ENCODE assay signal across 16 mouse cellular contexts in genomic region chr14:55596036-55596690, GRCm38 (mm10). TPM values are rescaled to one million over a fixed set of nuclear protein-coding genes. Genes with fewer than 3 reads are reported as not detected.
A peak's percentile ranks its signal among the peaks of the same experiment; 100 is the strongest.
DNase-seq lines count a peak whose midpoint lies in the region; ATAC-seq and TF ChIP-seq lines count a peak whose summit lies in the region.
"Had no signal": no experiment of that assay in that cellular context is flagged by ENCODE, and none has a peak within 500 bp of the region (broad histone marks: within the 10 kb centered on the region; RNA-seq: fewer than 3 reads in every experiment).

No protein-coding gene starts in this region.

- no peaks in the 10 kb centered on the region for H3K9me3 ChIP-seq in embryonic facial prominence, embryonic 12.5 days
- no peaks in the 10 kb centered on the region for H3K9me3 ChIP-seq in embryonic facial prominence, embryonic 10.5 days
- H3K9me3 ChIP-seq in kidney, postnatal 0 days (replicated peaks; ENCODE audit: low read length) = no peaks in the 10 kb centered on the region
- H3K9me3 ChIP-seq in kidney, embryonic 14.5 days (ENCODE audit: control insufficient read depth, low read length) = no peaks in the 10 kb centered on the region
- no peaks in the 10 kb centered on the region for H3K9me3 ChIP-seq in lung, embryonic 14.5 days (ENCODE audit: low read depth, low read length)
- H3K9me3 ChIP-seq: forebrain, embryonic 15.5 days; hindbrain, embryonic 10.5 days; liver, embryonic 15.5 days had no signal

- 0 out of 2 replicates have a peak overlapping the region, but pooled peaks have one; percentile 24 for H3K9ac ChIP-seq in embryonic facial prominence, embryonic 12.5 days
- no peak overlapping the region for H3K9ac ChIP-seq in kidney, postnatal 0 days (ENCODE audit: low read depth, low read length)
- no peak overlapping the region for H3K9ac ChIP-seq in kidney, embryonic 14.5 days (ENCODE audit: low read depth, low read length)
- H3K9ac ChIP-seq in lung, embryonic 14.5 days = no peak overlapping the region
- H3K9ac ChIP-seq: forebrain, embryonic 15.5 days; liver, embryonic 15.5 days had no signal

- TF ChIP-seq POLR2A in brain, embryonic 14.5 days (IDR thresholded peaks at IDR 0.05; ENCODE audit: borderline replicate concordance, extremely low read depth, insufficient read depth, insufficient read length, poor library complexity, severe bottlenecking) = no peak

- no peak for DNase-seq in embryonic facial prominence, embryonic 10.5 days (ENCODE audit: low spot score)
- peak; percentile 30 for DNase-seq in kidney, postnatal 0 days (ENCODE audit: low spot score)
- peak; percentile 27 for DNase-seq in lung, embryonic 14.5 days
- DNase-seq in lung, postnatal 14 days = no peak
- peak; percentile 41 for DNase-seq in brain, embryonic 14.5 days (ENCODE audit: low read depth)
- DNase-seq: adrenal gland, postnatal 36 days; B cell, adult 2 months; gastrocnemius, adult 2 months; thymus, adult 2 months had no signal

- no peak for ATAC-seq in embryonic facial prominence, embryonic 12.5 days (ENCODE audit: insufficient number of reproducible peaks, insufficient read depth, low FRiP score, low TSS enrichment)
- no peak for ATAC-seq in kidney, postnatal 0 days (replicated peaks; ENCODE audit: low FRiP score, low read depth)
- ATAC-seq in kidney, embryonic 14.5 days (ENCODE audit: low FRiP score, low TSS enrichment) = no peak
- no peak for ATAC-seq in lung, embryonic 14.5 days (ENCODE audit: insufficient read depth)
- ATAC-seq in granulocyte monocyte progenitor cell, adult 5-6 weeks (replicated peaks; ENCODE audit: poor library complexity, severe bottlenecking) = no peak
- ATAC-seq: forebrain, embryonic 15.5 days; Patski had no signal

- H3K4me3 ChIP-seq in embryonic facial prominence, embryonic 12.5 days = no peak overlapping the region
- no peak overlapping the region for H3K4me3 ChIP-seq in embryonic facial prominence, embryonic 10.5 days
- H3K4me3 ChIP-seq in kidney, postnatal 0 days (replicated peaks; ENCODE audit: low read depth, low read length) = no peak overlapping the region
- no peak overlapping the region for H3K4me3 ChIP-seq in kidney, embryonic 14.5 days (ENCODE audit: low read length)
- H3K4me3 ChIP-seq in lung, embryonic 14.5 days (ENCODE audit: low read depth, low read length) = no peak overlapping the region
- H3K4me3 ChIP-seq: forebrain, embryonic 15.5 days; gastrocnemius, adult 2 months; hindbrain, embryonic 10.5 days; liver, embryonic 15.5 days had no signal

- no peak for TF ChIP-seq CTCF in kidney, postnatal 0 days (IDR thresholded peaks at IDR 0.05; ENCODE audit: low read depth)
- TF ChIP-seq CTCF in lung, embryonic 14.5 days (IDR thresholded peaks at IDR 0.05; ENCODE audit: low read depth) = no peak
- TF ChIP-seq CTCF in brain, embryonic 14.5 days (IDR thresholded peaks at IDR 0.05; ENCODE audit: borderline replicate concordance, extremely low read depth, insufficient read depth, insufficient read length) = no peak

- no peak overlapping the region for H3K4me2 ChIP-seq in embryonic facial prominence, embryonic 12.5 days (replicated peaks)
- H3K4me2 ChIP-seq in kidney, postnatal 0 days (ENCODE audit: low read length) = no peak overlapping the region
- H3K4me2 ChIP-seq in kidney, embryonic 14.5 days (replicated peaks; ENCODE audit: low read depth, low read length) = no peak overlapping the region
- H3K4me2 ChIP-seq in lung, embryonic 14.5 days = no peak overlapping the region
- H3K4me2 ChIP-seq: forebrain, embryonic 15.5 days; liver, embryonic 15.5 days had no signal

- peaks cover 14% of the 10 kb centered on the region for H3K4me1 ChIP-seq in embryonic facial prominence, embryonic 12.5 days
- peaks cover 18% of the 10 kb centered on the region for H3K4me1 ChIP-seq in embryonic facial prominence, embryonic 10.5 days
- peaks cover 15% of the 10 kb centered on the region; the same call in 1 of the 2 replicates for H3K4me1 ChIP-seq in kidney, postnatal 0 days (replicated peaks; ENCODE audit: insufficient read depth, low read length)
- peaks cover 10% of the 10 kb centered on the region for H3K4me1 ChIP-seq in kidney, embryonic 14.5 days (ENCODE audit: control insufficient read depth, insufficient read depth, low read length)
- H3K4me1 ChIP-seq in lung, embryonic 14.5 days (ENCODE audit: insufficient read depth) = peaks cover 6% of the 10 kb centered on the region; the same call in 1 of the 2 replicates

- H3K27me3 ChIP-seq in embryonic facial prominence, embryonic 12.5 days = no peaks in the 10 kb centered on the region
- no peaks in the 10 kb centered on the region for H3K27me3 ChIP-seq in embryonic facial prominence, embryonic 10.5 days (replicated peaks; ENCODE audit: low read depth, poor library complexity, severe bottlenecking)
- no peaks in the 10 kb centered on the region for H3K27me3 ChIP-seq in kidney, postnatal 0 days (ENCODE audit: insufficient read depth, low read length)
- H3K27me3 ChIP-seq in kidney, embryonic 14.5 days (ENCODE audit: control insufficient read depth, insufficient read depth, low read length) = no peaks in the 10 kb centered on the region
- H3K27me3 ChIP-seq in lung, embryonic 14.5 days (ENCODE audit: insufficient read depth, low read length) = no peaks in the 10 kb centered on the region
- H3K27me3 ChIP-seq: forebrain, embryonic 15.5 days; liver, embryonic 15.5 days; Patski had no signal

- 82% methylated on average over 13 of the region's 13 CpGs for WGBS in embryonic facial prominence, embryonic 12.5 days
- WGBS in embryonic facial prominence, embryonic 10.5 days = 86% methylated on average over 13 of the region's 13 CpGs
- WGBS in kidney, postnatal 0 days = 81% methylated on average over 13 of the region's 13 CpGs
- WGBS in kidney, embryonic 14.5 days = 80% methylated on average over 13 of the region's 13 CpGs
- 80% methylated on average over 13 of the region's 13 CpGs for WGBS in lung, embryonic 14.5 days

- H3K27ac ChIP-seq in embryonic facial prominence, embryonic 12.5 days = no peak overlapping the region
- no peak overlapping the region for H3K27ac ChIP-seq in embryonic facial prominence, embryonic 10.5 days (replicated peaks)
- H3K27ac ChIP-seq in kidney, postnatal 0 days = no peak overlapping the region
- H3K27ac ChIP-seq in kidney, embryonic 14.5 days (ENCODE audit: low read depth, low read length) = no peak overlapping the region
- no peak overlapping the region for H3K27ac ChIP-seq in lung, embryonic 14.5 days (ENCODE audit: low read depth)
- H3K27ac ChIP-seq: forebrain, embryonic 15.5 days; gastrocnemius, adult 2 months; hindbrain, embryonic 10.5 days; liver, embryonic 15.5 days had no signal

- peaks cover 66% of the 10 kb centered on the region for H3K36me3 ChIP-seq in embryonic facial prominence, embryonic 12.5 days
- peaks cover 82% of the 10 kb centered on the region for H3K36me3 ChIP-seq in embryonic facial prominence, embryonic 10.5 days (replicated peaks)
- peaks cover 61% of the 10 kb centered on the region for H3K36me3 ChIP-seq in kidney, postnatal 0 days (ENCODE audit: insufficient read depth, low read length)
- peaks cover 65% of the 10 kb centered on the region for H3K36me3 ChIP-seq in kidney, embryonic 14.5 days (ENCODE audit: control insufficient read depth, insufficient read depth, low read length)
- H3K36me3 ChIP-seq in lung, embryonic 14.5 days (ENCODE audit: insufficient read depth) = peaks cover 64% of the 10 kb centered on the region

RNA-seq across cellular contexts. Expression of gene Rnf31, which starts 4.7 kb away (rescaled TPM):
- polyA plus RNA-seq in embryonic facial prominence, embryonic 12.5 days (2016; fragmentation: Nextera tagmentation; extraction: Ambion mirVana) = 20.6 and 25.4 TPM in 2 replicates
- 18.6 and 21.4 TPM in 2 replicates for polyA plus RNA-seq in embryonic facial prominence, embryonic 10.5 days (2016; fragmentation: Nextera tagmentation; extraction: Ambion mirVana)
- 17.9 TPM in 2 replicates for polyA plus RNA-seq in kidney, postnatal 0 days (2015; fragmentation: Nextera tagmentation; extraction: Ambion mirVana)
- 12.4 and 17.7 TPM in 2 replicates for polyA plus RNA-seq in kidney, embryonic 14.5 days (2014; fragmentation: Nextera tagmentation; extraction: Ambion mirVana)
- polyA plus RNA-seq in lung, embryonic 14.5 days (2014; fragmentation: Nextera tagmentation; extraction: Ambion mirVana) = 14.4 and 16.9 TPM in 2 replicates
- polyA plus RNA-seq in brain, embryonic 14.5 days (2012; rRNA removed) = 25.1 and 30.4 TPM in 2 replicates
- total RNA-seq in granulocyte monocyte progenitor cell, adult 5-6 weeks (2014; fragmentation: Nextera tagmentation) = 20.1 and 21.9 TPM in 2 replicates
- 9.1 and 19.8 TPM in 2 replicates for total RNA-seq in granulocyte monocyte progenitor cell, adult 5-6 weeks (2017)

RNA-seq across cellular contexts. Expression of gene Psme2, which starts 5.2 kb away (rescaled TPM):
- polyA plus RNA-seq in embryonic facial prominence, embryonic 12.5 days (2016; fragmentation: Nextera tagmentation; extraction: Ambion mirVana) = 247 and 255 TPM in 2 replicates
- 173 and 186 TPM in 2 replicates for polyA plus RNA-seq in embryonic facial prominence, embryonic 10.5 days (2016; fragmentation: Nextera tagmentation; extraction: Ambion mirVana)
- polyA plus RNA-seq in kidney, postnatal 0 days (2015; fragmentation: Nextera tagmentation; extraction: Ambion mirVana) = 281 and 286 TPM in 2 replicates
- polyA plus RNA-seq in kidney, embryonic 14.5 days (2014; fragmentation: Nextera tagmentation; extraction: Ambion mirVana) = 224 and 286 TPM in 2 replicates
- polyA plus RNA-seq in lung, embryonic 14.5 days (2014; fragmentation: Nextera tagmentation; extraction: Ambion mirVana) = 228 and 242 TPM in 2 replicates
- 65.9 and 76.2 TPM in 2 replicates for polyA plus RNA-seq in brain, embryonic 14.5 days (2012; rRNA removed)
- total RNA-seq in granulocyte monocyte progenitor cell, adult 5-6 weeks (2014; fragmentation: Nextera tagmentation) = 330 and 352 TPM in 2 replicates
- total RNA-seq in granulocyte monocyte progenitor cell, adult 5-6 weeks (2017) = 225 and 247 TPM in 2 replicates

RNA-seq across cellular contexts. Expression of gene Irf9, which starts 7.2 kb away (rescaled TPM):
- polyA plus RNA-seq in embryonic facial prominence, embryonic 12.5 days (2016; fragmentation: Nextera tagmentation; extraction: Ambion mirVana) = 9.5 and 10.6 TPM in 2 replicates
- 7.2 and 8.0 TPM in 2 replicates for polyA plus RNA-seq in embryonic facial prominence, embryonic 10.5 days (2016; fragmentation: Nextera tagmentation; extraction: Ambion mirVana)
- polyA plus RNA-seq in kidney, postnatal 0 days (2015; fragmentation: Nextera tagmentation; extraction: Ambion mirVana) = 24.2 and 27.4 TPM in 2 replicates
- 9.7 and 11.6 TPM in 2 replicates for polyA plus RNA-seq in kidney, embryonic 14.5 days (2014; fragmentation: Nextera tagmentation; extraction: Ambion mirVana)
- 8.9 and 9.0 TPM in 2 replicates for polyA plus RNA-seq in lung, embryonic 14.5 days (2014; fragmentation: Nextera tagmentation; extraction: Ambion mirVana)
- 23.5 and 26.2 TPM in 2 replicates for polyA plus RNA-seq in brain, embryonic 14.5 days (2012; rRNA removed)
- total RNA-seq in granulocyte monocyte progenitor cell, adult 5-6 weeks (2014; fragmentation: Nextera tagmentation) = 23.4 and 31.2 TPM in 2 replicates
- total RNA-seq in granulocyte monocyte progenitor cell, adult 5-6 weeks (2017) = 21.9 and 27.4 TPM in 2 replicates

RNA-seq across cellular contexts. Expression of gene Emc9, which starts 11.1 kb away (rescaled TPM):
- polyA plus RNA-seq in embryonic facial prominence, embryonic 12.5 days (2016; fragmentation: Nextera tagmentation; extraction: Ambion mirVana) = 4.6 and 4.9 TPM in 2 replicates
- polyA plus RNA-seq in embryonic facial prominence, embryonic 10.5 days (2016; fragmentation: Nextera tagmentation; extraction: Ambion mirVana) = 6.0 and 6.6 TPM in 2 replicates
- 14.3 and 16.6 TPM in 2 replicates for polyA plus RNA-seq in kidney, postnatal 0 days (2015; fragmentation: Nextera tagmentation; extraction: Ambion mirVana)
- polyA plus RNA-seq in kidney, embryonic 14.5 days (2014; fragmentation: Nextera tagmentation; extraction: Ambion mirVana) = 5.6 and 7.5 TPM in 2 replicates
- polyA plus RNA-seq in lung, embryonic 14.5 days (2014; fragmentation: Nextera tagmentation; extraction: Ambion mirVana) = 2.1 and 2.4 TPM in 2 replicates
- polyA plus RNA-seq in brain, embryonic 14.5 days (2012; rRNA removed) = 14.5 and 20.9 TPM in 2 replicates
- total RNA-seq in granulocyte monocyte progenitor cell, adult 5-6 weeks (2014; fragmentation: Nextera tagmentation) = 0.85 TPM in 1 of 2 replicates, not detected in the other
- 2.1 and 5.1 TPM in 2 replicates for total RNA-seq in granulocyte monocyte progenitor cell, adult 5-6 weeks (2017)

RNA-seq across cellular contexts. Expression of gene Psme1, which starts 18.2 kb away (rescaled TPM):
- 131 and 143 TPM in 2 replicates for polyA plus RNA-seq in embryonic facial prominence, embryonic 12.5 days (2016; fragmentation: Nextera tagmentation; extraction: Ambion mirVana)
- 105 and 108 TPM in 2 replicates for polyA plus RNA-seq in embryonic facial prominence, embryonic 10.5 days (2016; fragmentation: Nextera tagmentation; extraction: Ambion mirVana)
- 179 and 181 TPM in 2 replicates for polyA plus RNA-seq in kidney, postnatal 0 days (2015; fragmentation: Nextera tagmentation; extraction: Ambion mirVana)
- polyA plus RNA-seq in kidney, embryonic 14.5 days (2014; fragmentation: Nextera tagmentation; extraction: Ambion mirVana) = 131 and 142 TPM in 2 replicates
- polyA plus RNA-seq in lung, embryonic 14.5 days (2014; fragmentation: Nextera tagmentation; extraction: Ambion mirVana) = 139 and 142 TPM in 2 replicates
- polyA plus RNA-seq in brain, embryonic 14.5 days (2012; rRNA removed) = 94.1 and 98.3 TPM in 2 replicates
- total RNA-seq in granulocyte monocyte progenitor cell, adult 5-6 weeks (2014; fragmentation: Nextera tagmentation) = 534 and 592 TPM in 2 replicates
- 280 and 325 TPM in 2 replicates for total RNA-seq in granulocyte monocyte progenitor cell, adult 5-6 weeks (2017)

Comparison
In these comparisons a context has a peak if more than half of its experiments do, and no peak if none do; other contexts are left out.
1. DNase-seq: peak in kidney, postnatal 0 days (single experiment), lung, embryonic 14.5 days (single experiment) and brain, embryonic 14.5 days (single experiment); none in embryonic facial prominence, embryonic 10.5 days (single experiment) and lung, postnatal 14 days (single experiment).